ENCODE assay signal across 10 mouse cellular contexts in the genomic region with DNA sequence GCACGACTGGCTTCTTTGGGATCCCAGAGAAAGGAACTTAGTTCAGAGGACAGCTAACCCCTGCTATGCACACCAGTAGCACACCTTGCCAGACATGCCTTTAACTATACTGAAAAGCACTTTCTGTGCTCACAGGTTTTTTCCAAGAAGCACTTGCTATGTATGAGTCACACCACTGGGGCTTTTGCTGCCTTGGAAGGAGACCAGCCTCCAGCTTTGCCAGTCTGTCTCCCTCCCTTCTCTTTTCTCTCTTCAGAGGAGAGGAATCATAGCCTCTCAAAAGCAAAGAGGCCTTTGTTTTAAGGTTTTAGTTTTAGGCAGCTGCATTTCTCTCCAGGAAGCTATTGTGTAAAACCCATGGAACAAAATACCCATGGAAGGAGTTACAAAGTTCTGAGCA. TPM values are rescaled to one million over a fixed set of nuclear protein-coding genes. Genes with fewer than 3 reads are reported as not detected.
DNase-seq lines count a peak whose midpoint lies in the region; ATAC-seq and TF ChIP-seq lines count a peak whose summit lies in the region.
"Had no signal": no experiment of that assay in that cellular context is flagged by ENCODE, and none has a peak within 500 bp of the region (broad histone marks: within the 10 kb centered on the region; RNA-seq: fewer than 3 reads in every experiment).

No protein-coding gene starts in this region.

- 50% methylated on average over 1 of the region's 1 CpGs for WGBS in stomach, postnatal 0 days

- peak; percentile 25 to 29 for DNase-seq in cerebellum, postnatal 36 days
- peak; percentile 19 for DNase-seq in kidney, postnatal 14 days
- DNase-seq in kidney, postnatal 4 days: no peak
- DNase-seq in right cerebral cortex, adult 18-20 months: peak; percentile 82
- no peak for DNase-seq in right cerebral cortex, postnatal 4 days
- DNase-seq in stomach, postnatal 0 days (ENCODE audit: low spot score): no peak

- H3K27ac ChIP-seq in stomach, postnatal 0 days (replicated peaks): no peak overlapping the region
- H3K27ac ChIP-seq: forebrain, embryonic 13.5 days; heart, embryonic 13.5 days had no signal

- H3K27me3 ChIP-seq in stomach, postnatal 0 days (ENCODE audit: control insufficient read depth, insufficient read depth, low read length): no peaks in the 10 kb centered on the region
- H3K27me3 ChIP-seq: forebrain, embryonic 13.5 days; heart, embryonic 13.5 days had no signal

- H3K4me3 ChIP-seq in stomach, postnatal 0 days (ENCODE audit: low read depth, low read length): no peak overlapping the region
- H3K4me3 ChIP-seq: forebrain, embryonic 13.5 days; heart, embryonic 13.5 days had no signal

- H3K36me3 ChIP-seq in stomach, postnatal 0 days (ENCODE audit: control insufficient read depth, insufficient read depth, low read length): 0 out of 2 replicates have a peak, but pooled peaks cover 2% of the 10 kb centered on the region

- ATAC-seq in cerebellum, adult (ENCODE audit: insufficient number of reproducible peaks, low FRiP score, low TSS enrichment): no peak
- ATAC-seq in stomach, postnatal 0 days (ENCODE audit: low FRiP score, low TSS enrichment): no peak
- no peak for ATAC-seq in monocyte, adult 5-6 weeks (replicated peaks; ENCODE audit: insufficient number of reproducible peaks, low FRiP score, low TSS enrichment, poor library complexity, severe bottlenecking)
- ATAC-seq: forebrain, embryonic 13.5 days had no signal

- no peaks in the 10 kb centered on the region for H3K4me1 ChIP-seq in stomach, postnatal 0 days (replicated peaks; ENCODE audit: control insufficient read depth, insufficient read depth)
- H3K4me1 ChIP-seq: forebrain, embryonic 13.5 days had no signal

- TF ChIP-seq EP300 in stomach, postnatal 0 days (optimal IDR thresholded peaks at IDR 0.05): no peak

- 0 out of 2 replicates have a peak, but pooled peaks have one; percentile 13 for TF ChIP-seq CTCF in stomach, postnatal 0 days (IDR thresholded peaks at IDR 0.05; ENCODE audit: low read depth)

- H3K9ac ChIP-seq in stomach, postnatal 0 days (ENCODE audit: low read length): no peak overlapping the region
- H3K9ac ChIP-seq: forebrain, embryonic 13.5 days; heart, embryonic 13.5 days had no signal

- H3K4me2 ChIP-seq in stomach, postnatal 0 days (replicated peaks; ENCODE audit: low read depth): no peak overlapping the region
- H3K4me2 ChIP-seq: forebrain, embryonic 13.5 days; heart, embryonic 13.5 days had no signal

- no peaks in the 10 kb centered on the region for H3K9me3 ChIP-seq in stomach, postnatal 0 days (ENCODE audit: control insufficient read depth, low read length)
- H3K9me3 ChIP-seq: forebrain, embryonic 13.5 days; heart, embryonic 13.5 days had no signal

RNA-seq across cellular contexts. Expression of a gene that starts 11.5 kb away (rescaled TPM):
- polyA plus RNA-seq in stomach, postnatal 0 days (2015; fragmentation: Nextera tagmentation; extraction: Ambion mirVana): 187 and 196 TPM in 2 replicates
- 29.8 to 47.6 TPM (median 39.0 TPM) in 3 replicates for total RNA-seq in monocyte, adult 5-6 weeks (2017)

RNA-seq across cellular contexts. Expression of a gene that starts 29.0 kb away (rescaled TPM):
- 36.9 and 37.2 TPM in 2 replicates for polyA plus RNA-seq in stomach, postnatal 0 days (2015; fragmentation: Nextera tagmentation; extraction: Ambion mirVana)
- 3.4 to 10.3 TPM (median 10.2 TPM) in 3 replicates for total RNA-seq in monocyte, adult 5-6 weeks (2017)

Comparison
In these comparisons a context has a peak if more than half of its experiments do, and no peak if none do; other contexts are left out.
1. DNase-seq: peak in cerebellum, postnatal 36 days (2 of 2), kidney, postnatal 14 days (single experiment) and right cerebral cortex, adult 18-20 months (single experiment); none in kidney, postnatal 4 days (0 of 2), right cerebral cortex, postnatal 4 days (single experiment) and stomach, postnatal 0 days (single experiment).